8 mouse cellular contexts compared by ENCODE assay signal in genomic region chr17:26094531-26095110, GRCm38 (mm10). TPM values are rescaled to one million over a fixed set of nuclear protein-coding genes. Genes with fewer than 3 reads are reported as not detected.
DNase-seq lines count a peak whose midpoint lies in the region; ATAC-seq and TF ChIP-seq lines count a peak whose summit lies in the region.

No protein-coding gene starts in this region.

- peaks cover 2% of the 10 kb centered on the region; the same call in 1 of the 2 replicates for H3K36me3 ChIP-seq in neural tube, embryonic 11.5 days (ENCODE audit: control insufficient read depth, insufficient read depth, low read length)
- H3K36me3 ChIP-seq in liver, embryonic 12.5 days, result peaks cover 23% of the 10 kb centered on the region
- no peaks in the 10 kb centered on the region for H3K36me3 ChIP-seq in stomach, postnatal 0 days (ENCODE audit: control insufficient read depth, insufficient read depth, low read length)

- H3K9ac ChIP-seq in neural tube, embryonic 11.5 days (ENCODE audit: low read length), result peak overlapping the region; percentile 89
- H3K9ac ChIP-seq in liver, embryonic 12.5 days, result peak overlapping the region; percentile 75
- H3K9ac ChIP-seq in stomach, postnatal 0 days (ENCODE audit: low read length), result peak overlapping the region; percentile 76

- H3K27me3 ChIP-seq in neural tube, embryonic 11.5 days (ENCODE audit: control insufficient read depth, insufficient read depth, low read length), result no peaks in the 10 kb centered on the region
- H3K27me3 ChIP-seq in liver, embryonic 12.5 days (replicated peaks), result no peaks in the 10 kb centered on the region
- no peaks in the 10 kb centered on the region for H3K27me3 ChIP-seq in stomach, postnatal 0 days (ENCODE audit: control insufficient read depth, insufficient read depth, low read length)

- H3K4me1 ChIP-seq in neural tube, embryonic 11.5 days (ENCODE audit: control insufficient read depth, insufficient read depth, low read length), result peaks cover 3% of the 10 kb centered on the region; the same call in 1 of the 2 replicates
- peaks cover 37% of the 10 kb centered on the region for H3K4me1 ChIP-seq in liver, embryonic 12.5 days
- peaks cover 3% of the 10 kb centered on the region; the same call in 1 of the 2 replicates for H3K4me1 ChIP-seq in stomach, postnatal 0 days (replicated peaks; ENCODE audit: control insufficient read depth, insufficient read depth)

- TF ChIP-seq EP300 in stomach, postnatal 0 days (optimal IDR thresholded peaks at IDR 0.05), result no peak

- peak; percentile 28 for DNase-seq in embryo, embryonic 10 days (ENCODE audit: low spot score)
- no peak for DNase-seq in embryo, embryonic 10.5 days (ENCODE audit: low spot score)
- DNase-seq in neural tube, embryonic 11.5 days (ENCODE audit: low spot score), result no peak
- no peak for DNase-seq in neural tube, embryonic 10.5 days (ENCODE audit: extremely low spot score, low spot score)
- DNase-seq in stomach, postnatal 0 days (ENCODE audit: low spot score), result no peak
- DNase-seq in layer of hippocampus, adult 11-12 months (ENCODE audit: low spot score), result no peak
- DNase-seq in urinary bladder, postnatal 25 days (ENCODE audit: low spot score), result no peak

- H3K4me2 ChIP-seq in neural tube, embryonic 11.5 days (ENCODE audit: low read depth), result peak overlapping the region; percentile 83
- peak overlapping the region; percentile 90 for H3K4me2 ChIP-seq in liver, embryonic 12.5 days
- H3K4me2 ChIP-seq in stomach, postnatal 0 days (replicated peaks; ENCODE audit: low read depth), result peak overlapping the region; percentile 93

- 23% methylated on average over 9 of the region's 9 CpGs for WGBS in neural tube, embryonic 11.5 days
- 23% methylated on average over 9 of the region's 9 CpGs for WGBS in liver, embryonic 12.5 days (ENCODE audit: insufficient replicate concordance)
- 32% methylated on average over 9 of the region's 9 CpGs for WGBS in stomach, postnatal 0 days

- ATAC-seq in neural tube, embryonic 11.5 days (ENCODE audit: insufficient read depth, low FRiP score, low TSS enrichment), result no peak
- ATAC-seq in liver, embryonic 12.5 days, result no peak
- ATAC-seq in stomach, postnatal 0 days (ENCODE audit: low FRiP score, low TSS enrichment), result no peak

- H3K9me3 ChIP-seq in neural tube, embryonic 11.5 days (ENCODE audit: control insufficient read depth, low read length), result no peaks in the 10 kb centered on the region
- no peaks in the 10 kb centered on the region for H3K9me3 ChIP-seq in liver, embryonic 12.5 days (replicated peaks)
- H3K9me3 ChIP-seq in stomach, postnatal 0 days (ENCODE audit: control insufficient read depth, low read length), result no peaks in the 10 kb centered on the region

- peak overlapping the region; percentile 59 for H3K4me3 ChIP-seq in neural tube, embryonic 11.5 days (ENCODE audit: low read depth, low read length)
- peak overlapping the region; percentile 67 for H3K4me3 ChIP-seq in liver, embryonic 12.5 days
- peak overlapping the region; percentile 65 for H3K4me3 ChIP-seq in stomach, postnatal 0 days (ENCODE audit: low read depth, low read length)

- no peak for TF ChIP-seq CTCF in stomach, postnatal 0 days (IDR thresholded peaks at IDR 0.05; ENCODE audit: low read depth)

- H3K27ac ChIP-seq in neural tube, embryonic 11.5 days (ENCODE audit: low read depth, low read length), result peak overlapping the region; percentile 75; the same call in 1 of the 2 replicates
- H3K27ac ChIP-seq in liver, embryonic 12.5 days, result peak overlapping the region; percentile 75
- no peak overlapping the region for H3K27ac ChIP-seq in stomach, postnatal 0 days (replicated peaks)

RNA-seq across cellular contexts. Expression of gene Nme4, which starts 0.8 kb away (rescaled TPM):
- 66.9 and 68.2 TPM in 2 replicates for polyA plus RNA-seq in neural tube, embryonic 11.5 days (2014; fragmentation: Nextera tagmentation; extraction: Ambion mirVana)
- 65.9 and 68.3 TPM in 2 replicates for polyA plus RNA-seq in liver, embryonic 12.5 days (2016; fragmentation: Nextera tagmentation; extraction: Ambion mirVana)
- polyA plus RNA-seq in stomach, postnatal 0 days (2015; fragmentation: Nextera tagmentation; extraction: Ambion mirVana), result 30.9 and 32.5 TPM in 2 replicates

RNA-seq across cellular contexts. Expression of gene Decr2, which starts 4.5 kb away (rescaled TPM):
- polyA plus RNA-seq in neural tube, embryonic 11.5 days (2014; fragmentation: Nextera tagmentation; extraction: Ambion mirVana), result 16.5 and 22.9 TPM in 2 replicates
- 12.0 and 13.2 TPM in 2 replicates for polyA plus RNA-seq in liver, embryonic 12.5 days (2016; fragmentation: Nextera tagmentation; extraction: Ambion mirVana)
- 65.4 and 66.3 TPM in 2 replicates for polyA plus RNA-seq in stomach, postnatal 0 days (2015; fragmentation: Nextera tagmentation; extraction: Ambion mirVana)

RNA-seq across cellular contexts. Expression of gene Tmem8, which starts 18.5 kb away (rescaled TPM):
- polyA plus RNA-seq in neural tube, embryonic 11.5 days (2014; fragmentation: Nextera tagmentation; extraction: Ambion mirVana), result 1.1 and 1.3 TPM in 2 replicates
- polyA plus RNA-seq in liver, embryonic 12.5 days (2016; fragmentation: Nextera tagmentation; extraction: Ambion mirVana), result 1.9 and 2.2 TPM in 2 replicates
- 16.1 and 17.5 TPM in 2 replicates for polyA plus RNA-seq in stomach, postnatal 0 days (2015; fragmentation: Nextera tagmentation; extraction: Ambion mirVana)

RNA-seq across cellular contexts. Expression of gene Rab11fip3, which starts 25.3 kb away (rescaled TPM):
- polyA plus RNA-seq in neural tube, embryonic 11.5 days (2014; fragmentation: Nextera tagmentation; extraction: Ambion mirVana), result 24.4 and 24.8 TPM in 2 replicates
- polyA plus RNA-seq in liver, embryonic 12.5 days (2016; fragmentation: Nextera tagmentation; extraction: Ambion mirVana), result 4.2 and 4.3 TPM in 2 replicates
- polyA plus RNA-seq in stomach, postnatal 0 days (2015; fragmentation: Nextera tagmentation; extraction: Ambion mirVana), result 4.5 and 5.1 TPM in 2 replicates

RNA-seq across cellular contexts. Expression of gene Mrpl28, which starts 28.7 kb away (rescaled TPM):
- polyA plus RNA-seq in neural tube, embryonic 11.5 days (2014; fragmentation: Nextera tagmentation; extraction: Ambion mirVana), result 240 and 252 TPM in 2 replicates
- 162 and 174 TPM in 2 replicates for polyA plus RNA-seq in liver, embryonic 12.5 days (2016; fragmentation: Nextera tagmentation; extraction: Ambion mirVana)
- 134 and 135 TPM in 2 replicates for polyA plus RNA-seq in stomach, postnatal 0 days (2015; fragmentation: Nextera tagmentation; extraction: Ambion mirVana)
